Mouse (Mus musculus) stomach, postnatal 0 days (tissue): ENCODE results near the gene Timm17a.

ENCODE experiments used
- CTCF ChIP-seq: IDR thresholded peaks from 2 replicates; pipeline ENCODE4 v1.5.1; 2016; ENCODE audit warnings: antibody characterized with exemption, low read depth, mild to moderate bottlenecking, moderate library complexity
- EP300 ChIP-seq: optimal IDR thresholded peaks from 2 replicates; pipeline ENCODE3; 2016; ENCODE audit warnings: antibody characterized with exemption

DNA sequence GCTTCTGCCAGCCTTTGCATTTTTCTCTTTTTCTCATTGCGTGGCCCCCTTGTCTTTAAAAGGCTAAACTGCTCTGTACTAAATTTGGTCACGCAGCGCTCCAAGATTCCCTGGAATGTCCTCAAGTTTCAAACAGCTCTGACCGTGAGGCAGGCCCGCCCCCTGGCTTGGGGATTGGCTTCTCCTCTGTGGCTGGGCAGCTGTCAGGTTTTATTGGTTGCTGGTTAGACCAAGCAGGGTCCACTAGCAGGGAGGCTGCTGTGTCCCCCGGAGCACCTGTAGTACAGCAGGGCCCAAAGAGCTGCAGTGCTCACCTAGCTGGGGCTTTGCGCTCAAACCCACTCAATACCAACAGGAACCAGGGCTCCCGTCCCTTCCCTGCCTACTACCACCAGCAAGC, 11.0 kb upstream of the Timm17a start, which contains the start of gene Lmod1:
- peak; percentile 32; the same call in 1 of the 2 replicates for TF ChIP-seq CTCF
- no peak for TF ChIP-seq EP300
